Mouse (Mus musculus) thymus, postnatal 0 days (tissue): ENCODE data around the gene Gm4565. TPM values are rescaled to one million over a fixed set of nuclear protein-coding genes. Genes with fewer than 3 reads are reported as not detected.
"Not testable (repeated sequence)": the region's sequence is repeated elsewhere in the genome, so short reads cannot be mapped to it uniquely, and the experiment has no call there.

ENCODE experiments used
- DNase-seq: peaks from one replicate; pipeline ENCODE4 v3.0.0-alpha.2; 2015; ENCODE audit warnings: low spot score
- polyA plus RNA-seq: library from polyadenylated mRNA; unstranded; fragments of >200 nt; fragmentation: Nextera tagmentation; extraction: Ambion mirVana; gene quantifications from 2 replicates; pipeline ENCODE4 v1.2.1, GENCODE M21; 2015

The Gm4565 gene
- polyA plus RNA-seq, result not detected in 2 replicates

DNA sequence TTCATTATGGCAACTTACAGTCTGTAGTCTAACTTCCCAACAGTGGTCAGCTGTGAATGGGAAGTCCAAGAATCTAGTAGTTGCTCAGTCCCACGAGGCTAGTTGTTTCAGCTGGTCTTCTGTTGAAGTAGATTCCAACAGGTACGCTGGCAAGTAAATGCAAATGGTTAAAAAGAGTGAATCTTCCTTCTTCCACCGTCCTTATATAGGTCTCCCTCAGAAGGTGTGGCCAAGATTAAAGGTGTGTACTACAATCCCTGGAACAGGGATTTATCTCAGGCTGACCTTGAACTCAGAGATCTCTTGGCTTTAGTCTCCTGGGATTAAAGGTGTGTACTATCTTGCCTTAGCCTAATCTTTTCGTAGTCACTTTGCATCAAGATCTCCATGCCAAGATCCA, at the start of gene Gm4565:
TSS of gene Gm4565 (minus strand) at position 101 of the 400 bp plus-strand sequence.
- not testable (repeated sequence) for DNase-seq

GRCm38 (mm10) chr7:22565243-22565642, 22.7 kb downstream of the Gm4565 start, which contains the start of gene Gm4201:
Gene Gm4201, minus strand, starts transcription at chr7:22565343.
- not testable (repeated sequence) for DNase-seq

- DNase-seq, result not testable (repeated sequence)
These were observed 53.1 kb downstream of the Gm4565 start, which contains the start of gene Gm8677 for GRCm38 (mm10) chr7:22534787-22535186. Gene Gm8677, minus strand, starts transcription at chr7:22534887.

Other genes with a start within 250 kb of the Gm4565 start
- not detected in 2 replicates for gene Gm8660, start 217.1 kb downstream of the Gm4565 start, polyA plus RNA-seq
- not detected in 2 replicates for gene Vmn1r148, start 174.5 kb downstream of the Gm4565 start, polyA plus RNA-seq
- not detected in 2 replicates for gene Vmn1r149, start 149.9 kb downstream of the Gm4565 start, polyA plus RNA-seq
- not detected in 2 replicates for gene Gm10665, start 124.1 kb downstream of the Gm4565 start, polyA plus RNA-seq
- gene Vmn1r151, start 88.4 kb downstream of the Gm4565 start, polyA plus RNA-seq, result not detected in 2 replicates
- not detected in 2 replicates for gene Vmn1r152, start 65.2 kb downstream of the Gm4565 start, polyA plus RNA-seq
- not detected in 2 replicates for gene Gm8677, start 53.2 kb downstream of the Gm4565 start, polyA plus RNA-seq
- gene Gm4201, start 22.8 kb downstream of the Gm4565 start, polyA plus RNA-seq, result not detected in 2 replicates
- not detected in 2 replicates for gene Vmn1r155, start 69.9 kb upstream of the Gm4565 start, polyA plus RNA-seq
- not detected in 2 replicates for gene Gm8693, start 104.2 kb upstream of the Gm4565 start, polyA plus RNA-seq
- not detected in 2 replicates for gene Gm4567, start 131.6 kb upstream of the Gm4565 start, polyA plus RNA-seq
- not detected in 2 replicates for gene Vmn1r157, start 173.6 kb upstream of the Gm4565 start, polyA plus RNA-seq
- not detected in 2 replicates for gene Vmn1r158, start 202.7 kb upstream of the Gm4565 start, polyA plus RNA-seq